In genomic region chr16:33606691-33607532, GRCm38 (mm10) we compare ENCODE assay signal across 9 mouse cellular contexts.
DNase-seq lines count a peak whose midpoint lies in the region; ATAC-seq and TF ChIP-seq lines count a peak whose summit lies in the region.
"Had no signal": no experiment of that assay in that cellular context is flagged by ENCODE, and none has a peak within 500 bp of the region (broad histone marks: within the 10 kb centered on the region; RNA-seq: fewer than 3 reads in every experiment).

No protein-coding gene starts in this region.

- H3K4me3 ChIP-seq in kidney, postnatal 0 days (replicated peaks; ENCODE audit: low read depth, low read length) = no peak overlapping the region
- H3K4me3 ChIP-seq in forebrain, embryonic 12.5 days (replicated peaks) = no peak overlapping the region
- H3K4me3 ChIP-seq in hindbrain, embryonic 10.5 days = no peak overlapping the region
- H3K4me3 ChIP-seq in neural tube, embryonic 12.5 days = no peak overlapping the region
- H3K4me3 ChIP-seq: stomach, embryonic 15.5 days had no signal

- no peak overlapping the region for H3K9ac ChIP-seq in kidney, postnatal 0 days (ENCODE audit: low read depth, low read length)
- H3K9ac ChIP-seq in forebrain, embryonic 12.5 days = 0 out of 2 replicates have a peak overlapping the region, but pooled peaks have one; percentile 8
- H3K9ac ChIP-seq in neural tube, embryonic 12.5 days = no peak overlapping the region
- H3K9ac ChIP-seq: stomach, embryonic 15.5 days had no signal

- peak; percentile 50 for DNase-seq in kidney, postnatal 0 days (ENCODE audit: low spot score)
- DNase-seq in kidney, postnatal 25 days = no peak
- DNase-seq in hindbrain, embryonic 10.5 days (ENCODE audit: low spot score) = no peak
- DNase-seq in right cerebral cortex, postnatal 10 days (ENCODE audit: low spot score in 2 of 2) = no peak
- no peak for DNase-seq in embryo, embryonic 9.5 days (ENCODE audit: extremely low spot score)
- DNase-seq in thymus, adult 18-20 months = no peak

- H3K4me2 ChIP-seq in kidney, postnatal 0 days (ENCODE audit: low read length) = no peak overlapping the region
- peak overlapping the region; percentile 24 for H3K4me2 ChIP-seq in forebrain, embryonic 12.5 days
- H3K4me2 ChIP-seq in neural tube, embryonic 12.5 days (replicated peaks) = 0 out of 2 replicates have a peak overlapping the region, but pooled peaks have one; percentile 18
- H3K4me2 ChIP-seq: stomach, embryonic 15.5 days had no signal

- H3K27ac ChIP-seq in kidney, postnatal 0 days = 0 out of 2 replicates have a peak overlapping the region, but pooled peaks have one; percentile 5
- peak overlapping the region; percentile 95 for H3K27ac ChIP-seq in forebrain, embryonic 12.5 days
- peak overlapping the region; percentile 90 for H3K27ac ChIP-seq in hindbrain, embryonic 10.5 days
- peak overlapping the region; percentile 46; the same call in 1 of the 2 replicates for H3K27ac ChIP-seq in neural tube, embryonic 12.5 days
- H3K27ac ChIP-seq: stomach, embryonic 15.5 days had no signal

- H3K4me1 ChIP-seq in kidney, postnatal 0 days (replicated peaks; ENCODE audit: insufficient read depth, low read length) = no peaks in the 10 kb centered on the region
- H3K4me1 ChIP-seq in forebrain, embryonic 12.5 days = peaks cover 52% of the 10 kb centered on the region
- H3K4me1 ChIP-seq in hindbrain, embryonic 10.5 days (replicated peaks) = peaks cover 53% of the 10 kb centered on the region
- peaks cover 8% of the 10 kb centered on the region for H3K4me1 ChIP-seq in neural tube, embryonic 12.5 days
- H3K4me1 ChIP-seq: stomach, embryonic 15.5 days had no signal

- no peak for TF ChIP-seq CTCF in kidney, postnatal 0 days (IDR thresholded peaks at IDR 0.05; ENCODE audit: low read depth)

- H3K36me3 ChIP-seq in kidney, postnatal 0 days (ENCODE audit: insufficient read depth, low read length) = no peaks in the 10 kb centered on the region
- no peaks in the 10 kb centered on the region for H3K36me3 ChIP-seq in forebrain, embryonic 12.5 days (replicated peaks)
- H3K36me3 ChIP-seq in hindbrain, embryonic 10.5 days = 0 out of 2 replicates have a peak, but pooled peaks cover 5% of the 10 kb centered on the region
- no peaks in the 10 kb centered on the region for H3K36me3 ChIP-seq in neural tube, embryonic 12.5 days
- H3K36me3 ChIP-seq: stomach, embryonic 15.5 days had no signal

- 51% methylated on average over 8 of the region's 8 CpGs for WGBS in kidney, postnatal 0 days
- WGBS in forebrain, embryonic 12.5 days = 17% methylated on average over 8 of the region's 8 CpGs
- WGBS in hindbrain, embryonic 10.5 days = 47% methylated on average over 8 of the region's 8 CpGs
- WGBS in neural tube, embryonic 12.5 days = 42% methylated on average over 8 of the region's 8 CpGs

- no peaks in the 10 kb centered on the region for H3K27me3 ChIP-seq in kidney, postnatal 0 days (ENCODE audit: insufficient read depth, low read length)
- H3K27me3 ChIP-seq in forebrain, embryonic 12.5 days = no peaks in the 10 kb centered on the region
- 0 out of 2 replicates have a peak, but pooled peaks cover 2% of the 10 kb centered on the region for H3K27me3 ChIP-seq in hindbrain, embryonic 10.5 days (ENCODE audit: insufficient read depth, poor library complexity, severe bottlenecking)
- no peaks in the 10 kb centered on the region for H3K27me3 ChIP-seq in neural tube, embryonic 12.5 days (replicated peaks)
- H3K27me3 ChIP-seq: stomach, embryonic 15.5 days had no signal

- ATAC-seq in kidney, postnatal 0 days (replicated peaks; ENCODE audit: low FRiP score, low read depth) = peak; percentile 67
- ATAC-seq in forebrain, embryonic 12.5 days (ENCODE audit: low FRiP score) = peak; percentile 18; the same call in 1 of the 2 replicates
- ATAC-seq in neural tube, embryonic 12.5 days (ENCODE audit: low FRiP score, low read depth) = no peak

- H3K9me3 ChIP-seq in kidney, postnatal 0 days (replicated peaks; ENCODE audit: low read length) = no peaks in the 10 kb centered on the region
- H3K9me3 ChIP-seq in forebrain, embryonic 12.5 days = peaks cover 4% of the 10 kb centered on the region; the same call in 1 of the 2 replicates
- no peaks in the 10 kb centered on the region; the same call in 1 of the 2 replicates for H3K9me3 ChIP-seq in hindbrain, embryonic 10.5 days
- H3K9me3 ChIP-seq in neural tube, embryonic 12.5 days = peaks cover 3% of the 10 kb centered on the region; the same call in 1 of the 2 replicates
- H3K9me3 ChIP-seq: stomach, embryonic 15.5 days had no signal

Comparison
In these comparisons a context has a peak if more than half of its experiments do, and no peak if none do; other contexts are left out.
1. H3K27ac ChIP-seq: peak in every context shown above with its lines; median percentile 95 in forebrain, embryonic 12.5 days; 90 in hindbrain, embryonic 10.5 days; 46 in neural tube, embryonic 12.5 days; 5 in kidney, postnatal 0 days.